26 mouse cellular contexts compared by ENCODE assay signal in the genomic region with DNA sequence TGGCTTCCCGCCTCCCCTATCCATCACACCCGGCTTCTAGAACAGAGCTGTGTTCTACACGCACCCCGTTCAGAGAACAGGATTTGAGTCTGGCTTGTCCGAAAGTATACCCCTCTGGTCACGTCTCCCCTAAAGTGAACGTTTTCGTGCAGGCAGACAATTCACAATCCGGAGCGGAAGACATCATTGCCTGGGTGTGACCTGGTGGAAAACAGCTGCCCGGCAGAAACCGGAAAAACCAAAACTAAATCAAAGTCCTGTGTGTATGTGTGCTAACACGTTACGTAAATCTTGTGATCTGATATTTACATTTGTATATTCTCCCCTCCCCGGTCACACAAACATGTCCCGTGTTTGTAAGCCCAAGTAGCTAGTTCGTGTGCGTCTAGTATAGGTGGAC. TPM values are rescaled to one million over a fixed set of nuclear protein-coding genes. Genes with fewer than 3 reads are reported as not detected.
"Had no signal": no experiment of that assay in that cellular context is flagged by ENCODE, and none has a peak within 500 bp of the region (broad histone marks: within the 10 kb centered on the region; RNA-seq: fewer than 3 reads in every experiment).

No protein-coding gene starts in this region.

- DNase-seq: forebrain, postnatal 0 days; gastrocnemius, postnatal 14 days; gastrocnemius, postnatal 36 days; heart, adult 11 months; heart, adult 2 months; heart, postnatal 14 days; heart, postnatal 36 days; kidney, adult 11 months; kidney, adult 2 months; kidney, adult 9 months; kidney, postnatal 14 days; kidney, postnatal 36 days; layer of hippocampus, adult 9-11 months; layer of hippocampus, postnatal 36 days; left cerebral cortex, postnatal 4 days had no signal

- H3K27ac ChIP-seq: heart, adult 2 months; heart, embryonic 13.5 days; heart, embryonic 15.5 days; hindbrain, embryonic 13.5 days; hindbrain, embryonic 15.5 days; hindbrain, postnatal 0 days; kidney, embryonic 15.5 days; kidney, postnatal 0 days; limb, embryonic 13.5 days had no signal

- H3K27me3 ChIP-seq: hindbrain, embryonic 15.5 days had no signal

- H3K4me2 ChIP-seq: heart, embryonic 11.5 days; heart, embryonic 13.5 days; heart, embryonic 15.5 days; hindbrain, embryonic 13.5 days; hindbrain, embryonic 15.5 days; kidney, embryonic 15.5 days; limb, embryonic 13.5 days had no signal

- H3K4me1 ChIP-seq: heart, embryonic 13.5 days; heart, embryonic 15.5 days; limb, embryonic 13.5 days had no signal

- H3K4me3 ChIP-seq: heart, adult 2 months; heart, embryonic 13.5 days; heart, embryonic 15.5 days; hindbrain, embryonic 13.5 days; hindbrain, embryonic 15.5 days; kidney, embryonic 15.5 days; limb, embryonic 13.5 days had no signal

- ATAC-seq: forebrain, postnatal 0 days; hindbrain, postnatal 0 days; intestine, embryonic 16.5 days had no signal

- H3K9me3 ChIP-seq: heart, embryonic 13.5 days; heart, embryonic 15.5 days; hindbrain, embryonic 13.5 days; hindbrain, embryonic 15.5 days; kidney, embryonic 15.5 days; limb, embryonic 13.5 days had no signal

- H3K9ac ChIP-seq: forebrain, postnatal 0 days; heart, embryonic 13.5 days; heart, embryonic 15.5 days; hindbrain, embryonic 13.5 days; hindbrain, embryonic 15.5 days; kidney, embryonic 15.5 days; limb, embryonic 13.5 days had no signal

- H3K36me3 ChIP-seq: heart, embryonic 13.5 days; heart, embryonic 15.5 days; kidney, embryonic 15.5 days; limb, embryonic 13.5 days had no signal

RNA-seq across cellular contexts. Expression of a gene that starts 6.3 kb away (rescaled TPM):
- polyA plus RNA-seq: heart, adult 2 months; heart, postnatal 0 days had no signal
